Mouse (Mus musculus): ENCODE measurements at regions not wholly inside any gene's neighbourhood (a gene's known extent, or its start where the extent isn't known, plus 50 kb on each side); places are given as distances from the start of the nearest gene placed in this dataset.

- no peak for DNase-seq (ENCODE audit: low spot score)
Measured at GRCm38 (mm10) chr11:56290651-56291578, 250.1 kb upstream of the Nmur2 start.

DNA sequence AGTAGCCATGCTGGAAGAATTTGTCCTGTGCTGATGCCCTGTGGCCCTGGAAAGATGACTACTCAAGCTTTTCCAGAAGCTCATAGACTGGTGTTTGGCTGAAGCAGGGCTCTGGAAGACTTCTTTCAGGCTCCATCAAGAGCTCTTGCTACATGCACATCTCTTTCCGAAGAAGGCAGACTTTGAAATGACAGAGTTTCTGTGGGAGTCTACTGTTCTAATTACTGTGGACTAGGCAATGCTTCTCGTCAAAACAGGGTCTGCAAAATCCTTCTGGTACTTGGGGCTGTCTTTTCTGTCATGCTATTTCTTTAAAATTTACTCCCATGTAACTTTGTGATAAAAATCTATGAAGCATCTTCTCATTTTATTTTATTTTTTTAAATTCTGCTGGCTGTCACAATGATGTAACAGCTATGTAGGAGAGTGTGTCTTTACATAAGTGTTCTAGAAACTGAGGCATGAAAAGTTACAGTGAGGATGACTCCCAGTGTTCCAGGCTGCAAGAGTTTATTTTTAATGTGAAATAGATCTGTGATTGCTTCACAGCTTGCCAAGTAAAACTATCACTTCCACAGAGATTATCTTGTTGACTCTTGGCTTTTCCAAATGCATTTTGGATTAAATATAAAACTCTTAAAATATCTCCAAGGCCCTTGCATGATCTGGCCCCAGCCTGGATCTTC lies 244.9 kb upstream of the Nmur2 start:
- DNase-seq (ENCODE audit: low spot score): no peak

DNA sequence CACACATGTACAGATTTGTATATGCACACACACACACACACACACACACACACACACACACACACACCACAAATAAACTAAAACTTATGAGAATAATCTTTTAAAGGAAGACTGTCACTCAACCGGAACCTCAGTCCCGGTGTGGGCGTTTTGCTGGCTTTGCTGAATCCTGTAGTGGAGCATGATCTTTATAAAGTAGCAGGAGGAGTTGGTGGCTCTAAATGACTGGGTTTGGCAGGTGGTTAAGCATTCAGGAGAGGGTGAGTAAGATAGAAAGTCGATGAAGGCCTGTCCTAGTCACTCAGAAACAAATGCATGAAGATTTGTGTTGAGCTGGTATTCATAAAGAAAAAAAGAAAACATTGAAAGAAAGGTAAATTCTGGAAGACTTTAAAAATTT lies 240.4 kb upstream of the Nmur2 start:
- DNase-seq (ENCODE audit: low spot score): no peak

GRCm38 (mm10) chr11:56280216-56280615 lies 239.4 kb upstream of the Nmur2 start:
- DNase-seq (ENCODE audit: low spot score): no peak

- peak; percentile 6 for DNase-seq (ENCODE audit: low spot score)
Measured at GRCm38 (mm10) chr11:56269915-56270493, 229.2 kb upstream of the Nmur2 start.

- no peak for DNase-seq (ENCODE audit: low spot score)
Measured at GRCm38 (mm10) chr11:56262726-56263125, 221.9 kb upstream of the Nmur2 start.

DNA sequence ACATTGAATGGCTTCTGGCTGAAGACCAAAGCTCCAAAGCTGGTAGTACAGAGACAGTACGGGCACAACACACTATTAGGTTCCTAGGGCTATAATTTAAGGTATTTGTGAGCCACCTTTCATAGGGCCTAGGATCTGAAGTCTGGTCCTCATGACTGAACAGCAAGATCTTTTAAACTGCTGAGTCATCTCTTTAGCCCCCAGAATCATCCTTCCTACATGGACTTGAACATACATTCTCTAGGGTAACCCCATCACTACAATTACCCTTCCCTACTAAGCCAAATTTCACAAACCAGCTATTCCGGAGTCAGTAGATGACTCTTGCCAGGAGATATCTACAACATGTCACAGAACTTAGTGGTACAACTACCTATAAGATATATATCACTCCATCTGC lies 215.5 kb upstream of the Nmur2 start:
- DNase-seq (ENCODE audit: low spot score): no peak

GRCm38 (mm10) chr11:56254437-56254836 lies 213.6 kb upstream of the Nmur2 start:
- no peak for DNase-seq (ENCODE audit: low spot score)

GRCm38 (mm10) chr11:56247333-56247823 lies 206.6 kb upstream of the Nmur2 start:
- DNase-seq (ENCODE audit: low spot score): no peak

- DNase-seq (ENCODE audit: low spot score): peak; percentile 83
Measured at GRCm38 (mm10) chr11:56246549-56247332, 205.9 kb upstream of the Nmur2 start.

DNA sequence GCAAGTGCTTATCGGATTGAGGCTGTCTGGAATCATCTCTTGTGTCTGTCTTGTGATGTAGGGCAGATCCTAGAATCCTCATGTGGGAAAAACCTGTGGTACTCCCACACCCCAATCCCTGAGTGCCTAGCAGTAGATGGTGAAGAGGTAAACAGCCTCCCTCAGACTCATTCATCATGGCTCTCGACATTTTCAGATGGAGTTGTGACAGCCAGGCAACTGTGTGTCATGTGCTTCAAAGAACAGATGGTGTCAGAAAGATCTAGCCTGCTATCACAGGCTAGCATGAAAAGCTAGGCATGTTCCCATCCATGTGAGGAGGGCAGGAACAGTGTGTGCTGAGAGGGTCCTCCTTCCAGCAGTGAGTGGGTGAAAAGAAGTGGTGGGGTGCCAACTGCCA lies 204.1 kb upstream of the Nmur2 start:
- DNase-seq (ENCODE audit: low spot score): no peak

DNA sequence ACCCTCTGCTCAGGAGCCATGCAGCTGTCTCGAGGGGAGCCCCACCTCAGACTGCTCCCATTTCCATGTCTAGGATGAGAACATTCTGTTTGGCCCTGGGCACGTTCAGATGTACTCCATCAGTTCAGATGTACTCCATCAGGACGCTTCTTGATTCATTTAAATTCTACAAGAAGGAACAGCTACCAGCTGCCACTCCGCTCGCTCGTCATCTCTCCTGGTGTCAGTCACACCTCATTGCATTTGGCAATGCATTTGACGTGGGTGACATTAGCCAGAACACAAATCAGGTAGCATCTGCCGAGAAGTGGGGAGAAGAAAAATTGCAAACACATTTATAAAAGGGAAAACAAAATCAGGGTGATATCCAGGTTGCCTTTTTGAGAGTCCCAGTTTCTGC lies 202.6 kb upstream of the Nmur2 start:
- DNase-seq (ENCODE audit: low spot score): no peak

GRCm38 (mm10) chr11:56238745-56239144 lies 197.9 kb upstream of the Nmur2 start:
- no peak for DNase-seq (ENCODE audit: low spot score)

DNA sequence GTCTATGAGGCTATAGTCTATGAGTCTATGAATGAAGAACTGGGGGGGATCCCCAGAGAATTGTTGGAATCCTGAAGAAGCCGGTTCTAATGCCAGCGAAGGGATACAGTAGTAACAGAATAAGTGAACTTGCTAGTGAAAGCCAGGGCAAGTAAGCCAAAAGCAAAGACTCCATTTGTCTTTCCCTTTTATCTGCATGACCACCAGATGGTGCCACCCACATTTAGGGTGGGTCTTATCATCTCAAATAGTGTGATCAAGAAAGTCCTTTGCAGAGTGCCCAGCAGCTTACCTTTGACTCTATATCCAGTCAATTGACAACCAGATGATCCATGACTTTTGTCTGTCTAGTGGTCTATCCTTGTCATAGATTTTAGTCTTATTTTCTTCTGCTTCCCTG lies 184.2 kb upstream of the Nmur2 start:
- no peak for DNase-seq (ENCODE audit: low spot score)

GRCm38 (mm10) chr11:56215706-56216105 lies 174.9 kb upstream of the Nmur2 start:
- DNase-seq (ENCODE audit: low spot score): no peak

GRCm38 (mm10) chr11:56201844-56202243 lies 161.0 kb upstream of the Nmur2 start:
- DNase-seq (ENCODE audit: low spot score): no peak

DNA sequence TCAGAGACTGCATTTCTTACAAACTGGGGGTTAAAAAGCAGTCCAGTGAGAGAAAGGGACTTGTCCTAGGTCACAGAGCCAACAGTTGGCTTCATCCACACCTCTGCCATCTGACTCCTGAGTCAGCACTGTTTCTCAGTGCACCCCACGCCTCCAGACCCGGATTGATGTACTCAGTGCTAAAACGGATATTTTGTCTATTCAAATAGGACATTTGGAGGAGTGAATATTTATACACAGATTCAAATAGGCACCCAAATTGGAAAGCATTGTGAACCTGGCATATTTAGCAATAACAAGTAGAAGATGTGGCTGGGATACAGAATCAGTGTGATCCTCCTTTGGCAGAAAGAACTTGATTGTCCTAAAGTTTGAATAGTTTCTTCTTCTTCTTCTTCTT lies 154.5 kb upstream of the Nmur2 start:
- DNase-seq (ENCODE audit: low spot score): no peak

DNA sequence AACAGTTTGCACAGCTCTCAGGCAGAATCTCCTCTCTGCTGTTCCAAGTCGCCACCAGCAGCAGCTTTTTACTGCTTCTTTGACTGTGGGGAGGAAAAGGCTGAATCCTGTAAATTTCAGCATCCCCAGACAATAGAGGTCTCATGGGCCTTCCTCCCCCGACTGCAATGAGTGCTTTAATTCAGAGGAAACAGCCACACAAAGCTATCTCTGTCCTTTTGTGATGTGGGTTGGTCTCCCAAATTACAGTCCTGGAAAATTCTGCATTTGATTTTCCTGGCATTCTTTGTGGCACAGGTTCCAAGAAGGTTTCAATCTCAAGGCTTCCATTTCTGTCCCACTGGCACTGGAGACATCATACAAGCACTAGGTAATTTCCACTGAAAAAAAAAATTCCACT lies 152.6 kb upstream of the Nmur2 start:
- DNase-seq (ENCODE audit: low spot score): no peak

DNA sequence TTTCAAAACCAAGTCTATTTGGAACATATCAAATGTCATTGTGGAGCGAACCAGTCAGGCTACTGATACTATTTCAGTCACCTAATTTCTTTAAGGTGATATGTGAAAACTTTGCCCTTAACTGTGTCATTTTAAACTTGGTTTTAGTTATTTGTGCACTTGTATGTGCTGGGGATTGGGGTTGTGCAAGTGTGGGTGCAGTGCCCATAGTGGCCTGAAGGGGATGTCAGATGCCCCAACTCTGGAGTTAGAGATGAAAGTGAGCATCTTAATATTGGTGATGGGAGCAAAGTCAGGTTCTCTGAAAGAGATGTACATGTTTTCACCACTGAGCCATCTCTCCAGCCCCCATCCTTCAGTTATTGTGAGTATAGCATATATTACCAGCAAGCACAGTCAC lies 133.1 kb upstream of the Nmur2 start:
- no peak for DNase-seq (ENCODE audit: low spot score)

GRCm38 (mm10) chr11:56173246-56173645 lies 132.4 kb upstream of the Nmur2 start:
- no peak for DNase-seq (ENCODE audit: low spot score)

- DNase-seq (ENCODE audit: low spot score): no peak
Measured at GRCm38 (mm10) chr11:56169576-56169975, 128.8 kb upstream of the Nmur2 start.

DNA sequence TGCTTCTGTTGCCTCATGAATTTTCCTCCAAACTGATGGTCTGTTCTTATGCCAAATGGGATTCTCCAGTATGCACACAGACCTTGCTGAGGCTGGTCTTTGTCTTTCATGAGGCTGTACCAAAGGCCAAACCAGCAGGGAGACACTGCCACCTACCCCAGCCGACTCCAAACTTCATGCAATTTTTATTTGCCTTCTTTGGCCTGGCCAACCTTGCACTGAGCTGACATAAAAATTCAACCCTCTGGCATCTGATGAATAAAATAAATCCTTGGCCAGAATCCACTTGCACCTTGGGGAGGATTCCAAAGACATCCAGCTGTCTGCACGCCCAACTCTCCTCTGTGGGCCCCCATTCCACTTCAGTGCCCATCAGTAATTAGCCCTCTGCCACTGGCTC lies 126.0 kb upstream of the Nmur2 start:
- no peak for DNase-seq (ENCODE audit: low spot score)

Data from embryo, embryonic 10.5 days (tissue).